Mouse (Mus musculus) heart, embryonic 16.5 days (tissue): Measurements from ENCODE around the gene Nlrp1a. TPM values are rescaled to one million over a fixed set of nuclear protein-coding genes. Genes with fewer than 3 reads are reported as not detected.

Experiments
- ATAC-seq: fragments of 200-750 bp; cut with Nextera tagmentation; replicated peaks from 2 replicates; pipeline ENCODE4 v1.8.0; 2017; ENCODE audit warnings: moderate number of reproducible peaks; ENCODE audit not compliant: insufficient read depth, low FRiP score; ENCODE audit errors: extremely low read depth
- H3K27ac ChIP-seq: fragments of 300-500 bp; sonication (generic); 2 replicates; pipeline ENCODE4 v1.5.1; 2014; ENCODE audit warnings: mild to moderate bottlenecking, low read length, control low read depth, moderate library complexity
- H3K27me3 ChIP-seq: fragments of 300-500 bp; sonication (generic); 2 replicates; pipeline ENCODE4 v1.6.1; 2014; ENCODE audit warnings: low read length, mixed read lengths; ENCODE audit not compliant: control insufficient read depth, insufficient read depth
- H3K36me3 ChIP-seq: fragments of 300-500 bp; sonication (generic); 2 replicates; pipeline ENCODE4 v1.6.1; 2014; ENCODE audit not compliant: control insufficient read depth, insufficient read depth
- H3K4me1 ChIP-seq: fragments of 300-500 bp; sonication (generic); 2 replicates; pipeline ENCODE4 v1.6.1; 2014; ENCODE audit warnings: low read length, mixed read lengths; ENCODE audit not compliant: control insufficient read depth, insufficient read depth
- H3K4me2 ChIP-seq: fragments of 300-500 bp; sonication (generic); 2 replicates; pipeline ENCODE4 v1.6.1; 2014; ENCODE audit warnings: low read depth, mild to moderate bottlenecking, control low read depth, low read length
- H3K4me3 ChIP-seq: fragments of 300-500 bp; sonication (generic); 2 replicates; pipeline ENCODE4 v1.5.1; 2014; ENCODE audit warnings: mild to moderate bottlenecking, control low read depth, low read length
- H3K9ac ChIP-seq: fragments of 300-500 bp; sonication (generic); 2 replicates; pipeline ENCODE4 v1.6.1; 2014; ENCODE audit warnings: low read length, control low read depth
- H3K9me3 ChIP-seq: fragments of 300-500 bp; sonication (generic); replicated peaks from 2 replicates; pipeline ENCODE4 v1.6.1; 2016; ENCODE audit warnings: low read length; ENCODE audit not compliant: control insufficient read depth
- WGBS: fragments of 180-500 bp; shearing (Covaris S2); extraction: QIAGEN DNeasy Blood & Tissue Kit; methylation state at CpG from one replicate; pipeline ENCODE4 v1.1.7; 2014; 5-methylcytosine and 5-hydroxymethylcytosine counted together
- polyA plus RNA-seq: library from polyadenylated mRNA; unstranded; fragments of >200 nt; fragmentation: Nextera tagmentation; extraction: Ambion mirVana; gene quantifications from 2 replicates; pipeline ENCODE4 v1.2.1, GENCODE M21; 2015

The Nlrp1a gene
- 0.14 and 0.20 TPM in 2 replicates for polyA plus RNA-seq

DNA sequence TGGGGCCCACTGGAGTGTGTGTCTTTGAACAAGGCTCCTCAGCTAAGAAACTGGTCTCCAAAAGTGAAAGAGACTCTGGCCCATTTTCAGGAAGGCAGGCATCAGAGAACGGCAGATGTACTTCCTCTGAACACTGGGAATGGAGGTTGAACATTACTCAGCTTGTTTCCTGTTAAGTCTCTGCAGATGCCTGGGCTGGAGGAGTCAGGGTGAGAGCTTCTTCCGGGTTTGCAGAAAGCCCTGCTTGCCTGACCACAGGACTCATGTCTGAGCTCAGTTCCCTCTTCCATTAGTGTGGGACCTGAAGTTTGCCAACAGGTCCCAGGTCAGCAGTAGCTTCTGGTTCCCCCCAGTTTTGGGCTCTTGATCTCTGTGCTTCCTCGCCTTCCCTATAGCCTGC, at the start of gene Nlrp1a:
Gene Nlrp1a, minus strand, starts transcription at position 44 of the 400 bp plus-strand sequence.
- Histone ChIP-seq H3K9me3 (no peaks in the 10 kb centered on the region), H3K27ac (no peak within 1 kb of the TSS), H3K4me1 (no peaks in the 10 kb centered on the region), H3K4me3 (no peak within 1 kb of the TSS), H3K36me3 (no peaks in the 10 kb centered on the region), H3K4me2 (no peak within 1 kb of the TSS), H3K9ac (no peak within 1 kb of the TSS), H3K27me3 (no peaks in the 10 kb centered on the region)
- WGBS: 56% methylated on average over 3 of the region's 3 CpGs
- no peak for ATAC-seq

DNA sequence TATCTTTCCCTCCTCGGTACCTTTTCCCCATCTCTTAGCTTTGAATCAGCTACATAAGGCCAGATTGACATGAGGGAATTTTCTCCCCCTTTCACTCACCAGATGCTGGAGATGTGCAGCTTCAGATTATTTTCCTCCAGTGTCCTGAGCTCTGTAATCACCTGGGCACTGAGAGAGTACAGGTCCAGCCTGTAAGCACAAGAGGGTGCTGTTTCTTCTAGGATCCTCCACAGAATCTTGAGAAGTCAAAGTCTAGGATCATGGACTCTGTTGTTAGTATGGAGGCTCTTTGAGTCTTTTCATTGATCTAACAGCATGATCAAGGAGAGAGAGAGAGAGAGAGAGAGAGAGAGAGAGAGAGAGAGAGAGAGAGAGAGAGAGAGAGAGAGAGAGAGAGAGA, 25.1 kb upstream of the Nlrp1a start:
- H3K27me3 ChIP-seq: no peaks in the 10 kb centered on the region
- no peak overlapping the region for H3K4me2 ChIP-seq
- no peaks in the 10 kb centered on the region for H3K9me3 ChIP-seq
- no peak overlapping the region for H3K9ac ChIP-seq
- 62% methylated on average over 1 of the region's 1 CpGs for WGBS
- H3K27ac ChIP-seq: no peak overlapping the region
- H3K4me3 ChIP-seq: no peak overlapping the region
- no peaks in the 10 kb centered on the region for H3K4me1 ChIP-seq
- ATAC-seq: no peak
- no peaks in the 10 kb centered on the region for H3K36me3 ChIP-seq

DNA sequence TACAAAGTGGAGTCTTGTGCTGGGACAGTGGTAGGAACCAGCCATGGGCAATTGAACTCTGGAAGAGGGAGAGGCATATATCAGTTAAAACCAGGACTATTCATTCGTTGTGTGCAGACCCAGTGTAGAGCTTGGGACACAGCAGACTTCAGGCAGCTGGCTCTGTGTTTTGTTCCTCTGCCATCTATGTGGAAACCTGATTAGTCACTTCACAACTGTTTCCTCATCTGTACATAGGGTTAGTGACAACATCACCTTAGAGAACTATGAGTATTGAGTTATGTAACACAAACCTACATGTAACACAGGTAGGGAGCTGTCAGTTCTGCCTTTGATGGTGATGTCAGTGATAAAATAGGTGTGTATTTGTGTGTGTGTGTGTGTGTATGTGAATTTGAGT, 19.6 kb upstream of the Nlrp1a start:
- Histone ChIP-seq H3K9ac (no peak overlapping the region), H3K4me3 (no peak overlapping the region), H3K36me3 (no peaks in the 10 kb centered on the region), H3K9me3 (no peaks in the 10 kb centered on the region), H3K27me3 (no peaks in the 10 kb centered on the region), H3K27ac (no peak overlapping the region), H3K4me2 (no peak overlapping the region), H3K4me1 (no peaks in the 10 kb centered on the region)
- no peak for ATAC-seq
- WGBS: 55% methylated on average over 1 of the region's 1 CpGs

DNA sequence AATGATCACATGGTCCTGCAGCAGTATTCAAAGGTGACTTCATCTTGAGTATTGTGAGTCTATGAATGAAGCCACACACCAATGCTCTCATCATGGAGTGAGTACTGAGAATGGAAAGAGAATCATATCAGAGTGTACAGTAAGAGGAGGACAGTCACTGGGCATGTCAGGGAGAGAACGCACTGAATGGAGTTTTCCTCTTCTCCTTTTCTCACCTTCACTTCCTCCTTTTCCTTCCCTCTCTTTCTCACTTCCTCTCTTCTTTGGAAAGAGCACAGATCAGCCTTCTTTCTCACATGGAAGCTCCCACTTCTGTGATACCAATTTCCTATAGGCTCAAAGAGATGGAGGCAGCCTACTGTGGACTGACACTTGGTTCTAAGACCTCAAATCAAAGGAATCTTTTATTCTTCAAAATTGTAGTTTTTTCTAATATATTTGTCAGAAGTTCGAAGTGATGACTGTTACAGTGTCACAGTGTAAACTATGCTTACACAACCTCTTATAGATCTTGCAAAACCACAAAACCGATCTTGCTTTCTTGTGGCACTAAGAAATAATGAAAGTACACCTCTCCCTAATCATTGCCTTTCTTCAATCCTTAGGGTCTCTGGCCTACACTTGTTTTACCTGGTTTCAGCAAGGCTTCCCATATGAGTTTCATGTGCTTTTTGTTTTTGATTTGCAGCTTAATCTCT, 15.1 kb upstream of the Nlrp1a start:
- ATAC-seq: no peak
- Histone ChIP-seq H3K9ac (no peak overlapping the region), H3K4me2 (no peak overlapping the region), H3K9me3 (no peaks in the 10 kb centered on the region), H3K27me3 (no peaks in the 10 kb centered on the region), H3K27ac (no peak overlapping the region), H3K4me3 (no peak overlapping the region), H3K4me1 (no peaks in the 10 kb centered on the region), H3K36me3 (no peaks in the 10 kb centered on the region)
- WGBS: 69% methylated on average over 3 of the region's 3 CpGs

DNA sequence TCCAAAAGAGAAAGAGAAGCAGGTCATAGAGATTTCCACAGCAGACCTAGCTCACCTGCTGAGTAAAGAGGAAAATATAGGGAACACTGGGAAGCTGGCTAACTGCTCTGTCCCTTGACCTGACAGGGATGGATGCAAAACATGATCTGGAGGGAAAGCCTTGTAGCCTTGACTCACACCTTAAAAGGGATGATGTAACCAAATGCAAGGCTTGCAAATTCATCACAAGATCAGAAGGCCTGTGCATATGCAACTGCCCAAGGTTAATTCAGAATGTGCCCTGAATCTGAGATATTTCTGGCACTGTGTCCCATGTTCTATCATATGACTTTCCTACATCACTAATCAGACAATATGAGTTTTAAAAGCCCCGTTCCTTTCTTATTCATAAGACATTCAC, 10.8 kb upstream of the Nlrp1a start:
- no peak for ATAC-seq
- Histone ChIP-seq H3K27ac (no peak overlapping the region), H3K4me1 (no peaks in the 10 kb centered on the region), H3K36me3 (no peaks in the 10 kb centered on the region), H3K4me2 (no peak overlapping the region), H3K9ac (no peak overlapping the region), H3K4me3 (no peak overlapping the region), H3K27me3 (no peaks in the 10 kb centered on the region), H3K9me3 (no peaks in the 10 kb centered on the region)
- 73% methylated on average over 1 of the region's 1 CpGs for WGBS

DNA sequence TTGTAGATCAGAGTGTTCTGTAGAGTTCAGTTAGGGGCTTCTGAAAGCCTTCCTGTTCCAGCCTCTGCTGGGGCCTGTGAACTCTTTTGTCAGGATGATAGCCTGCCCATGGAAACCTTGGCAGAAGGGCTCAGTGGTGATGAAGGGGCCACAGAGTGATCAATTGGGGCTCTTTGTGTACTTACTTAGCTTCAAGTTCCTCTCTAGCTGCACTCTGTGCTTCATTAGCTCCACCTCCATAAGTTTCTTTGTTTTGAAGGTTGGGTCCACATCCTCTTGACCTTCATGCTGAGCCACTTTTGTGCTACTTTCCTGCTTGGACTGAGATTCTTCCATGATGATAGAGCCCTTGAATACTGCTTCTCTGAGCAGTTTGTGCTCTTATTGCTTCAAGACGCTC, 2.5 kb downstream of the Nlrp1a start:
- no peak overlapping the region for H3K27ac ChIP-seq
- H3K27me3 ChIP-seq: no peaks in the 10 kb centered on the region
- H3K9ac ChIP-seq: no peak overlapping the region
- no peak overlapping the region for H3K4me2 ChIP-seq
- H3K4me1 ChIP-seq: no peaks in the 10 kb centered on the region
- ATAC-seq: no peak
- no peak overlapping the region for H3K4me3 ChIP-seq
- no peaks in the 10 kb centered on the region for H3K9me3 ChIP-seq
- 70% methylated on average over 1 of the region's 1 CpGs for WGBS
- H3K36me3 ChIP-seq: no peaks in the 10 kb centered on the region

DNA sequence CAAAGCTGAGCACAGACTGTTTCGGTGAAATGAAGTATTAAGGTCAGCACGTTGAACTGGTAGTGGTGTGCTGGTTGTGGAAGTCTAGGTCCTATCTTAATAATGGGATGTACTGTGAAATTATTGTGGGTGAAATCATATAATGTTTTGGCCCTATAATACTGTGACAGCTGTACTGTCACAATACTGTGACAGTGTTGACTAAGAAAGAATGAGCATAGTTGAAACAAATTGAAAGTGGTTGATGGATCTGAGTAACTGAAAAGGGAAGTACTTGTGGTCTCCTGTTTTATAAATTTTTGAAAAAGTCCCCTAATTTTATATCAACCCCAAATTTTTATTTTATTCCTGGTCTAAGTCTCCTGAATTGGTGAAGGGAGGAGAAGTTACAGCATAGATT, 37.4 kb downstream of the Nlrp1a start:
- H3K27ac ChIP-seq: no peak overlapping the region
- H3K9me3 ChIP-seq: no peaks in the 10 kb centered on the region
- H3K9ac ChIP-seq: no peak overlapping the region
- no peak overlapping the region for H3K4me2 ChIP-seq
- 64% methylated on average over 2 of the region's 2 CpGs for WGBS
- no peak for ATAC-seq
- H3K36me3 ChIP-seq: no peaks in the 10 kb centered on the region
- no peak overlapping the region for H3K4me3 ChIP-seq
- no peaks in the 10 kb centered on the region for H3K27me3 ChIP-seq
- no peaks in the 10 kb centered on the region for H3K4me1 ChIP-seq

DNA sequence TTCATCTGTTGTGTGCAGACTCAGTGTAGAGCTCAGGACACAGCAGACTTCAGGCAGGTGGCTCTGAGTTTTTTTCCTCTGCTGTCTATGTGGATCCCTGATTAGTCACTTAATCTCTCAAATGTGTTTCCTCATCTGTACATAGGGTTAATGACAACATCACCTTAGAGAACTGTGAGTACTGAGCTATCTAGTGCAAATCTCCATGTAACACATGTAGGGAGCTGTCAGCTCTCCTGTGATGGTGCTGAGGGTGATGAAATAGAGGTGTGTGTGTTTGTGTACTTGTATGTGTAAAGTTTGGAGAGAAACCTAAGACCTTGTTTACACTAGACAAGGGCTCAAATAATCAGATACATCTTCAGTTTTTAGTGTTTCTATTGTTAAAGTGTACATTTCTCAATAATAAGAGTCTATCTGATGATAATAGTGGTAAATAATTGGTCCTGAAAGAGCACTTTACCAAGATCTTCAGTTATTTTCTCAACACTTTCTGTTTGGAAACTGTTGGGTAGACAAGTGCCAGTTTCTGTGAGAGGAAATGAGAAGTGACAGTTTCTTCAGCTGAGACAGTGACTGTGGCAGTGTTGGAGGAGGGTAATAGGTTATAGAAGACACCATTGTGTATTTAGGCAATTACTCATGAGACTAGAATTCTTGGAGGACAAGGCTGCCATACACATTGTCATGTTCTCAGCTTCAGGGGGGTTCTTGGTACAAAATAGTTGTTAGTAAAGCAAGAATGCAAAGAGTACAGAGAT, 38.1 kb downstream of the Nlrp1a start:
- Histone ChIP-seq H3K9ac (no peak overlapping the region), H3K9me3 (no peaks in the 10 kb centered on the region), H3K4me2 (no peak overlapping the region), H3K36me3 (no peaks in the 10 kb centered on the region), H3K4me1 (no peaks in the 10 kb centered on the region), H3K27me3 (no peaks in the 10 kb centered on the region), H3K27ac (no peak overlapping the region), H3K4me3 (no peak overlapping the region)
- ATAC-seq: no peak

DNA sequence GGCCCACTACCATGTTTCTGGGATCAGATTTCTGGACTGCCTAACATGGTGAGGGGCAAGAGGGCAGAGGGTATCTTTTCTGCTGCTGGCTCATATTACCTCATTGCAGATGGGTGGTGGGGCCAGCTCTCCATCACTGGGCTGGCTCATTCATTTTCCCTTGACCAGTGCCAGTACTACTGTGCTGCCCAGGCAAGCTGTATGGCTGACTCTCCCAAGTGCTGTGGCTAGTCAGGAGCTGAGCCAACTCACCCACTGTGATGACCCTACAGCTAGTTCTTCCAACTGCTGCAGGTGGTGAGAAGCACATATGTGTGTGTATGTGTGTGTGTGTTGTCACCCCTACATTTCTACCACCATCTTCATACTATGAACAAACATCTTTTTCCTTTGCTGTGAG, 40.6 kb downstream of the Nlrp1a start:
- Histone ChIP-seq H3K4me3 (no peak overlapping the region), H3K27ac (no peak overlapping the region), H3K9ac (no peak overlapping the region), H3K4me1 (no peaks in the 10 kb centered on the region), H3K4me2 (no peak overlapping the region), H3K27me3 (no peaks in the 10 kb centered on the region), H3K36me3 (no peaks in the 10 kb centered on the region), H3K9me3 (no peaks in the 10 kb centered on the region)
- ATAC-seq: no peak
